Mouse (Mus musculus) liver, postnatal 0 days (tissue): Measurements from ENCODE around the gene Dnah8. TPM values are rescaled to one million over a fixed set of nuclear protein-coding genes. Genes with fewer than 3 reads are reported as not detected.

Source experiments
- ATAC-seq: fragments of 200-750 bp; cut with Nextera tagmentation; 2 replicates; pipeline ENCODE4 v1.8.0; 2017; ENCODE audit warnings: mild to moderate bottlenecking, moderate library complexity
- DNase-seq: peaks from one replicate; pipeline ENCODE4 v3.0.0-alpha.2; 2016
- H3K27ac ChIP-seq: fragments of 300-500 bp; sonication (generic); 2 replicates; pipeline ENCODE4 v1.5.1; 2014; ENCODE audit warnings: antibody characterized with exemption, moderate library complexity, mild to moderate bottlenecking, low read depth
- H3K27me3 ChIP-seq: fragments of 300-500 bp; sonication (generic); 2 replicates; pipeline ENCODE4 v1.6.1; 2014; ENCODE audit warnings: low read length, control low read depth, mixed read lengths; ENCODE audit not compliant: insufficient read depth
- H3K36me3 ChIP-seq: fragments of 300-500 bp; sonication (generic); replicated peaks from 2 replicates; pipeline ENCODE4 v1.6.1; 2014; ENCODE audit warnings: mild to moderate bottlenecking, control low read depth, low read length, moderate library complexity, mixed read lengths; ENCODE audit not compliant: insufficient read depth
- H3K4me1 ChIP-seq: fragments of 300-500 bp; sonication (generic); 2 replicates; pipeline ENCODE4 v1.6.1; 2014; ENCODE audit warnings: antibody characterized with exemption, mild to moderate bottlenecking, control low read depth; ENCODE audit not compliant: insufficient read depth
- H3K4me2 ChIP-seq: fragments of 300-500 bp; sonication (generic); 2 replicates; pipeline ENCODE4 v1.6.1; 2014; ENCODE audit warnings: low read depth, mild to moderate bottlenecking, low read length, moderate library complexity, mixed read lengths
- H3K4me3 ChIP-seq: fragments of 300-500 bp; sonication (generic); 2 replicates; pipeline ENCODE4 v1.5.1; 2014; ENCODE audit warnings: low read depth, low read length
- H3K9ac ChIP-seq: fragments of 300-500 bp; sonication (generic); replicated peaks from 2 replicates; pipeline ENCODE4 v1.6.1; 2014; ENCODE audit warnings: mild to moderate bottlenecking, moderate library complexity
- H3K9me3 ChIP-seq: fragments of 300-500 bp; sonication (generic); 2 replicates; pipeline ENCODE4 v1.6.1; 2016; ENCODE audit warnings: mild to moderate bottlenecking, control low read depth, low read length, mixed read lengths
- CTCF ChIP-seq: sonication (generic); IDR thresholded peaks from 2 replicates; pipeline ENCODE4 v1.5.1; 2016; ENCODE audit warnings: antibody characterized with exemption, low read depth
- EP300 ChIP-seq: IDR thresholded peaks from 2 replicates; pipeline ENCODE4 v1.6.1; 2016; ENCODE audit warnings: antibody characterized with exemption, low read depth, mild to moderate bottlenecking
- WGBS: fragments of 180-500 bp; shearing (Covaris S2); extraction: QIAGEN DNeasy Blood & Tissue Kit; methylation state at CpG from one replicate; pipeline ENCODE4 v1.1.7; 2014; ENCODE audit not compliant: insufficient replicate concordance; 5-methylcytosine and 5-hydroxymethylcytosine counted together
- polyA plus RNA-seq: library from polyadenylated mRNA; unstranded; fragments of >200 nt; fragmentation: Nextera tagmentation; extraction: Ambion mirVana; gene quantifications from 2 replicates; pipeline ENCODE4 v1.2.1, GENCODE M21; 2015

The Dnah8 gene
- polyA plus RNA-seq, 1 experiment from 2014 or later = 0.63 TPM

- Histone ChIP-seq H3K9ac (no peak overlapping the region), H3K9me3 (no peaks in the 10 kb centered on the region), H3K4me3 (no peak overlapping the region), H3K36me3 (peaks cover 79% of the 10 kb centered on the region), H3K4me1 (peaks cover 5% of the 10 kb centered on the region; the same call in 1 of the 2 replicates), H3K27ac (no peak overlapping the region), H3K27me3 (no peaks in the 10 kb centered on the region), H3K4me2 (no peak overlapping the region)
- TF ChIP-seq EP300 (no peak), CTCF (no peak)
- no peak for ATAC-seq
- WGBS = 93% methylated on average over 9 of the region's 9 CpGs
- DNase-seq = no peak
Observed at GRCm38 (mm10) chr17:30597786-30598185, 26.4 kb upstream of the Dnah8 start.

GRCm38 (mm10) chr17:30598300-30598699 lies 25.9 kb upstream of the Dnah8 start:
- no peak overlapping the region for H3K4me2 ChIP-seq
- H3K4me3 ChIP-seq = no peak overlapping the region
- WGBS = 89% methylated on average over 5 of the region's 5 CpGs
- H3K27ac ChIP-seq = no peak overlapping the region
- no peaks in the 10 kb centered on the region for H3K27me3 ChIP-seq
- peaks cover 79% of the 10 kb centered on the region for H3K36me3 ChIP-seq
- ATAC-seq (no peak), DNase-seq (no peak)
- H3K4me1 ChIP-seq = peaks cover 5% of the 10 kb centered on the region; the same call in 1 of the 2 replicates
- no peak overlapping the region for H3K9ac ChIP-seq
- no peaks in the 10 kb centered on the region for H3K9me3 ChIP-seq
- no peak for TF ChIP-seq EP300
- TF ChIP-seq CTCF = no peak

- no peak for ATAC-seq
Observed at GRCm38 (mm10) chr17:30602175-30602574, 22.0 kb upstream of the Dnah8 start.

GRCm38 (mm10) chr17:30604296-30604695 lies 19.9 kb upstream of the Dnah8 start:
- TF ChIP-seq EP300 (no peak), CTCF (no peak)
- Histone ChIP-seq H3K27ac (no peak overlapping the region), H3K27me3 (no peaks in the 10 kb centered on the region), H3K4me2 (no peak overlapping the region), H3K36me3 (peaks cover 41% of the 10 kb centered on the region), H3K9ac (no peak overlapping the region), H3K4me3 (no peak overlapping the region), H3K4me1 (peaks cover 25% of the 10 kb centered on the region), H3K9me3 (no peaks in the 10 kb centered on the region)
- WGBS = 93% methylated on average over 6 of the region's 6 CpGs
- DNase-seq (no peak), ATAC-seq (no peak)

More at GRCm38 (mm10) chr17:30602175-30602574, 22.0 kb upstream of the Dnah8 start:
- H3K27ac ChIP-seq = no peak overlapping the region
- H3K4me3 ChIP-seq = no peak overlapping the region
- DNase-seq = peak; percentile 15
- no peaks in the 10 kb centered on the region for H3K9me3 ChIP-seq
- H3K9ac ChIP-seq = no peak overlapping the region
- WGBS = 81% methylated on average over 14 of the region's 14 CpGs
- no peak overlapping the region for H3K4me2 ChIP-seq
- no peaks in the 10 kb centered on the region for H3K27me3 ChIP-seq
- H3K4me1 ChIP-seq = peaks cover 11% of the 10 kb centered on the region
- peaks cover 56% of the 10 kb centered on the region for H3K36me3 ChIP-seq
- TF ChIP-seq CTCF (no peak), EP300 (no peak)

GRCm38 (mm10) chr17:30605001-30605400 lies 19.2 kb upstream of the Dnah8 start:
- TF ChIP-seq CTCF = no peak
- TF ChIP-seq EP300 = no peak
- Histone ChIP-seq H3K9me3 (no peaks in the 10 kb centered on the region), H3K4me1 (peaks cover 32% of the 10 kb centered on the region), H3K36me3 (peaks cover 39% of the 10 kb centered on the region), H3K27ac (no peak overlapping the region), H3K9ac (no peak overlapping the region), H3K4me3 (no peak overlapping the region), H3K4me2 (no peak overlapping the region), H3K27me3 (no peaks in the 10 kb centered on the region)
- ATAC-seq (no peak), DNase-seq (no peak)
- WGBS = 92% methylated on average over 5 of the region's 5 CpGs

GRCm38 (mm10) chr17:30606206-30606605 lies 17.9 kb upstream of the Dnah8 start:
- no peaks in the 10 kb centered on the region for H3K9me3 ChIP-seq
- no peak for TF ChIP-seq EP300
- TF ChIP-seq CTCF = no peak
- peaks cover 30% of the 10 kb centered on the region for H3K36me3 ChIP-seq
- DNase-seq (no peak), ATAC-seq (no peak)
- peaks cover 40% of the 10 kb centered on the region for H3K4me1 ChIP-seq
- no peak overlapping the region for H3K4me2 ChIP-seq
- no peak overlapping the region for H3K4me3 ChIP-seq
- no peaks in the 10 kb centered on the region for H3K27me3 ChIP-seq
- H3K9ac ChIP-seq = no peak overlapping the region
- 87% methylated on average over 11 of the region's 11 CpGs for WGBS
- H3K27ac ChIP-seq = no peak overlapping the region

GRCm38 (mm10) chr17:30606634-30607081 lies 17.5 kb upstream of the Dnah8 start:
- Histone ChIP-seq H3K4me2 (0 out of 2 replicates have a peak overlapping the region, but pooled peaks have one; percentile 23), H3K4me3 (no peak overlapping the region), H3K9me3 (no peaks in the 10 kb centered on the region), H3K36me3 (peaks cover 27% of the 10 kb centered on the region), H3K9ac (no peak overlapping the region), H3K27ac (peak overlapping the region; percentile 56; the same call in 1 of the 2 replicates), H3K4me1 (peaks cover 44% of the 10 kb centered on the region), H3K27me3 (no peaks in the 10 kb centered on the region)
- TF ChIP-seq EP300 = no peak
- WGBS = 76% methylated on average over 8 of the region's 8 CpGs
- peak; percentile 40 for DNase-seq
- peak; percentile 33 for ATAC-seq
